Mouse (Mus musculus) heart, embryonic 14.5 days (tissue): Measurements from ENCODE around the gene Amz2. TPM values are rescaled to one million over a fixed set of nuclear protein-coding genes. Genes with fewer than 3 reads are reported as not detected.

ENCODE experiments used
- ATAC-seq: fragments of 200-750 bp; cut with Nextera tagmentation; 2 replicates; pipeline ENCODE4 v1.8.0; 2017; ENCODE audit warnings: low read depth, moderate TSS enrichment; ENCODE audit not compliant: insufficient number of reproducible peaks, insufficient read depth, low FRiP score
- H3K27ac ChIP-seq, 2 experiments: fragments of 200-500 bp in 1 of 2; fragments of 300-500 bp in 1 of 2; sonication (generic) in 1 of 2; replicated peaks in 1 of 2; 2 replicates each; pipeline ENCODE4 v1.5.1; 2012 to 2014; ENCODE audit warnings: low read depth in 2 of 2, low read length in 2 of 2, control low read depth in 1 of 2, mild to moderate bottlenecking in 1 of 2, mixed read lengths in 1 of 2; ENCODE audit not compliant: control insufficient read depth in 1 of 2, insufficient read depth in 1 of 2
- H3K27me3 ChIP-seq: fragments of 300-500 bp; sonication (generic); 2 replicates; pipeline ENCODE4 v1.6.1; 2014; ENCODE audit warnings: mild to moderate bottlenecking, low read length, control low read depth; ENCODE audit not compliant: control insufficient read depth, insufficient read depth
- H3K36me3 ChIP-seq: fragments of 300-500 bp; sonication (generic); 2 replicates; pipeline ENCODE4 v1.6.1; 2014; ENCODE audit warnings: mild to moderate bottlenecking, control low read depth, low read length, mixed read lengths; ENCODE audit not compliant: control insufficient read depth, insufficient read depth
- H3K4me1 ChIP-seq, 2 experiments: fragments of 200-500 bp in 1 of 2; fragments of 300-500 bp in 1 of 2; sonication (generic) in 1 of 2; 2 replicates each; pipeline ENCODE4 v1.6.1; 2012 to 2014; ENCODE audit warnings: low read length in 2 of 2, control low read depth in 1 of 2, mixed read lengths in 1 of 2; ENCODE audit not compliant: control insufficient read depth in 2 of 2, insufficient read depth in 2 of 2
- H3K4me2 ChIP-seq: fragments of 300-500 bp; sonication (generic); 2 replicates; pipeline ENCODE4 v1.6.1; 2014; ENCODE audit warnings: mild to moderate bottlenecking, low read length
- H3K4me3 ChIP-seq, 2 experiments: fragments of 200-500 bp in 1 of 2; fragments of 300-500 bp in 1 of 2; sonication (generic) in 1 of 2; 2 replicates each; pipeline ENCODE4 v1.5.1; 2012 to 2014; ENCODE audit warnings: low read length in 2 of 2, mild to moderate bottlenecking in 2 of 2, control low read depth in 1 of 2, low read depth in 1 of 2, moderate library complexity in 1 of 2; ENCODE audit not compliant: control insufficient read depth in 1 of 2, insufficient read depth in 1 of 2
- H3K9ac ChIP-seq: fragments of 300-500 bp; sonication (generic); 2 replicates; pipeline ENCODE4 v1.6.1; 2014; ENCODE audit warnings: mild to moderate bottlenecking, low read length
- H3K9me3 ChIP-seq: fragments of 300-500 bp; sonication (generic); 2 replicates; pipeline ENCODE4 v1.6.1; 2016; ENCODE audit warnings: low read length, control low read depth; ENCODE audit not compliant: control insufficient read depth
- WGBS: fragments of 180-500 bp; shearing (Covaris S2); extraction: QIAGEN DNeasy Blood & Tissue Kit; methylation state at CpG from one replicate; pipeline ENCODE4 v1.1.7; 2014; 5-methylcytosine and 5-hydroxymethylcytosine counted together
- microRNA-seq: library from miRNA; unstranded; fragments of <30 nt; microRNA quantifications from one replicate; pipeline ENCODE4, GENCODE M21; 2016
- polyA plus RNA-seq: library from polyadenylated mRNA; unstranded; fragments of >200 nt; fragmentation: Nextera tagmentation; extraction: Ambion mirVana; gene quantifications from 2 replicates; pipeline ENCODE4 v1.2.1, GENCODE M21; 2014

Gene Amz2
- polyA plus RNA-seq, 1 experiment from 2014 or later: 38.7 TPM

DNA sequence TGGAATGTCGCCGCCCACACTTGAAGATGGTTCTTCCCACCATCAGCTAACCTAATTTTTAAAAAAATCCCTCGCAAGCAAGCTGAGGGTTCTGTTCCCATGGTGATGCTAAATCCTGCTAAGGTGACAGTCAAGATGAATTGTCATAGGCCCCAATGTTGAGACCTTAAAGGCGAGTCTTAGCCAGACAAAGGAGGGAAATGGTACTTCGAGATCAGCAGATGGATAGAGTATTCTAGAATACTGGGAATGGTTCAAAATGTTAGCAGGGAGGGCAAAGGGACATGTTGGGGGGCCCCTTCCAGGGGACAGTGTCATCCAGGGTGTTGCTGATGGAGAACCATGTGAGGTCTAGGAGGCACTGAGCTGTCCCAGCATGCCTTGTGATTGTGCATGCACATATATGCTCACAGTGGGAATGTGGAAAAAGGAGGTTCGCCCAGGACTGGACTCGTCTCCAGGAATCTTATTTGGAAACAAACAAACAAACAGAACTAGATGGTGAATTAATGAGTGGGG, 70.8 kb downstream of the Amz2 start:
- WGBS: 85% methylated on average over 7 of the region's 7 CpGs
- H3K27me3 ChIP-seq: no peaks in the 10 kb centered on the region
- ATAC-seq: no peak

DNA sequence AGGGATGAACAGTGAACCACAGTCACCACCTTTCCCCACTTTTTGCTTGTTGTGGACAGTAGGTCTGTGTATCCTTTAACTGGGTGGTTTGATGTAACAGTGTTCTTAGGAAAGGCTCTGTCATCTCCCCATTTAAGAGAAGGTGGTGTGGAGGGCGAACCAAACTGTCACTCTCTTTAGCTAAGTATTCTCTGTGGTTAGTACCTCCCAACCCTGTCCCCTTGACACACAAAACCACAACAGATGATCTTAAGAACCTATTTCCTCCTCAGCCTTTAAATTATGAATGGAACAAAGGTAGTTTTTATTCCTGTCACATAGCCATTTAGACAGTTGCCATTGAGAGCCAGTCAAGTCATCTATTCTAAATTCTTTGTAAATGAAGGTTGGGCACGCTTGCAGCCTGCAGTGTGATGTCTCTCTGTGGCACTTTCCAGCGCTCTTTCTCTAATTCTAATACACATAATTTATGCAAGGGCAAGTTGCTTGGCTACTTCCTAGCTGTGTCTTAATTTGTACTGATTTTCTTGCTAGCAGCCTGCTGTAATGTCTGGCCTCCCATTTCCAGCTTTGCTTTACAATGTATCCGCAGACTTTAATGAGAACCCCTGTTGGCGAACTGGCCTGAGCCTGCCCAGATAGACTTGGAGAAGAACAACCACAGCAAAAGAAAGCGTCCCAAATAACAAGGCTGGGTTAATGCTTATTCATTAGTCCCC, 71.4 kb downstream of the Amz2 start:
- no peak overlapping the region for H3K27ac ChIP-seq
- H3K27me3 ChIP-seq: no peaks in the 10 kb centered on the region
- no peak for ATAC-seq
- peaks cover 10 to 16% of the 10 kb centered on the region in 2 experiments for H3K4me1 ChIP-seq
- H3K36me3 ChIP-seq: no peaks in the 10 kb centered on the region
- H3K4me2 ChIP-seq: no peak overlapping the region
- H3K9ac ChIP-seq: no peak overlapping the region
- WGBS: 88% methylated on average over 6 of the region's 6 CpGs
- H3K9me3 ChIP-seq: no peaks in the 10 kb centered on the region
- no peak overlapping the region for H3K4me3 ChIP-seq

More for the DNA sequence above, 70.8 kb downstream of the Amz2 start:
- H3K36me3 ChIP-seq: no peaks in the 10 kb centered on the region
- peaks cover 10 to 16% of the 10 kb centered on the region in 2 experiments for H3K4me1 ChIP-seq
- H3K4me2 ChIP-seq: no peak overlapping the region
- H3K27ac ChIP-seq: no peak overlapping the region
- H3K9me3 ChIP-seq: no peaks in the 10 kb centered on the region
- no peak overlapping the region for H3K9ac ChIP-seq
- no peak overlapping the region for H3K4me3 ChIP-seq

DNA sequence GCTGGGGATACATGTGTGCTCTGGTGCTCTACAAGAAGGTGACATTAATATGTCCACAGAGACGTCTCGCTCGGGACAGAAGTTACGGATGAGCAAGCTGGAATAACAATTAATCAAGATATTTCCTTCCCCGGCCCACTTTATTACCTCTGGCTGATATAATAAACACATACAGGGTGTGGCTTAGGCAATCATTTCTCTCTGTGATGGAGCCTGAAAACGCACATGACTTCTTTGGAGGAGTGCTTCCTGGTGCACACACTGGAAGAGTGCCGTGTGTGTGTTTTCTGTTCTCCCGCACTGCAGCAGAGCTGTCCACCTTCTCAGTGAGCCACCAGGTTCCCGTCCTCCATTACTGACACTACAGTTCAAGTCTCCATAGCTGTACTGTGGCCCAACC, 72.2 kb downstream of the Amz2 start:
- no peak overlapping the region for H3K27ac ChIP-seq
- no peak overlapping the region for H3K9ac ChIP-seq
- no peak overlapping the region for H3K4me3 ChIP-seq
- H3K4me1 ChIP-seq: peaks cover 10 to 16% of the 10 kb centered on the region in 2 experiments
- ATAC-seq: no peak
- no peaks in the 10 kb centered on the region for H3K27me3 ChIP-seq
- no peak overlapping the region for H3K4me2 ChIP-seq
- H3K36me3 ChIP-seq: no peaks in the 10 kb centered on the region
- no peaks in the 10 kb centered on the region for H3K9me3 ChIP-seq
- WGBS: 78% methylated on average over 9 of the region's 9 CpGs

DNA sequence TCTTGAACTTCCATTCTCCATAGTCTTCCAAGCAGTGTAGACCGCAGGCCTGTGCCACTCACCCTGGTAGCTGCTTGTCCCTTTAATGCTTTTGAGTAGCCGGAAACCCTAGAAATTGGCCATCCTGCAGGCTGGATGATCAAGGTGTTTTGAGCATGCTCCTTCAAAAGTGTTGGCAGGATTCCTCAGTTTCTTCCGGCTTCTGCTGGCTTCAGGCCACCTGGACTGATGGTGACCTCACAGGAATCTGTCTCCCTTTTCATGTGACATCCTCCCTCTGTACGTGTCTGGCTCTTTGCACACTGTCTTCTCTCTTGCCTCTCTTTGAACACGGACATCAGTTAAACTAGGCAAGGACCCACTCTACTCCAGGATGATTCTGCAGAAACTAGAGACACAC, 74.5 kb downstream of the Amz2 start:
- Histone ChIP-seq H3K4me2 (no peak overlapping the region), H3K9me3 (no peaks in the 10 kb centered on the region), H3K27me3 (no peaks in the 10 kb centered on the region), H3K27ac (no peak overlapping the region), H3K36me3 (no peaks in the 10 kb centered on the region), H3K4me1 (peaks cover 9 to 14% of the 10 kb centered on the region in 2 experiments), H3K9ac (no peak overlapping the region), H3K4me3 (no peak overlapping the region)
- WGBS: 73% methylated on average over 5 of the region's 5 CpGs
- ATAC-seq: no peak

Small RNA genes lying within 50 kb of the gene (microRNA-seq; reads per million reads assigned to microRNA genes)
- gene Gm25540: not detected

Other genes with a start within 250 kb of the Amz2 start
- gene Rgs9, start 127.8 kb upstream of the Amz2 start, polyA plus RNA-seq: 0.66 and 0.82 TPM in 2 replicates
- 24.7 and 27.0 TPM in 2 replicates for gene Gna13, start 63.1 kb upstream of the Amz2 start, polyA plus RNA-seq
- not detected in 2 replicates for gene 9930022D16Rik, start 12.0 kb upstream of the Amz2 start, polyA plus RNA-seq
- 3.3 and 3.7 TPM in 2 replicates for gene Arsg, start 47.4 kb downstream of the Amz2 start, polyA plus RNA-seq
- gene Slc16a6, start 47.7 kb downstream of the Amz2 start, polyA plus RNA-seq: 7.3 TPM in 2 replicates
- gene Wipi1, start 186.0 kb downstream of the Amz2 start, polyA plus RNA-seq: 31.5 and 32.3 TPM in 2 replicates
- 492 and 510 TPM in 2 replicates for gene Prkar1a, start 223.5 kb downstream of the Amz2 start, polyA plus RNA-seq